Mouse (Mus musculus): ENCODE results near the gene Mrgprd. TPM values are rescaled to one million over a fixed set of nuclear protein-coding genes. Genes with fewer than 3 reads are reported as not detected.

Gene Mrgprd
- total and polyA plus RNA-seq, 3 experiments = not detected

- H3K9ac ChIP-seq (ENCODE audit: insufficient read depth, low read depth) = no peak overlapping the region
- H3K4me2 ChIP-seq (ENCODE audit: insufficient read depth, low read depth, poor library complexity, severe bottlenecking) = no peak overlapping the region
- no peak overlapping the region for H3K27ac ChIP-seq (ENCODE audit: insufficient read depth, low read depth)
- TF ChIP-seq MAFK (IDR thresholded peaks at IDR 0.05; ENCODE audit: insufficient replicate concordance, low read length) (no peak), GABPA (IDR thresholded peaks at IDR 0.05; ENCODE audit: insufficient replicate concordance, low read depth, low read length) (no peak), BHLHE40 (IDR thresholded peaks at IDR 0.05; ENCODE audit: low read depth, low read length) (no peak), ELF1 (IDR thresholded peaks at IDR 0.05; ENCODE audit: low read depth, low read length) (no peak), ZMIZ1 (IDR thresholded peaks at IDR 0.05; ENCODE audit: low read depth, low read length) (no peak), SIN3A (IDR thresholded peaks at IDR 0.05; ENCODE audit: low read length) (no peak), TBP (conservative IDR thresholded peaks at IDR 0.05; ENCODE audit: low read depth, low read length) (no peak), ZNF384 (IDR thresholded peaks at IDR 0.05; ENCODE audit: low read depth, low read length) (no peak), HCFC1 (IDR thresholded peaks at IDR 0.05; ENCODE audit: low read depth, low read length) (no peak), CHD2 (IDR thresholded peaks at IDR 0.05; ENCODE audit: low read length) (no peak), MEF2A (IDR thresholded peaks at IDR 0.05; ENCODE audit: borderline replicate concordance, low read depth, low read length) (no peak), MAZ (IDR thresholded peaks at IDR 0.05; ENCODE audit: low read depth, low read length) (no peak), JUND (conservative IDR thresholded peaks at IDR 0.05; ENCODE audit: low read depth, low read length) (no peak), MAX (IDR thresholded peaks at IDR 0.05; ENCODE audit: low read length) (no peak), SMC3 (IDR thresholded peaks at IDR 0.05; ENCODE audit: low read depth, low read length) (no peak), ZC3H11A (IDR thresholded peaks at IDR 0.05; ENCODE audit: low read depth, low read length) (no peak)
- H3K9me3 ChIP-seq (replicated peaks; ENCODE audit: low read length) = no peaks in the 10 kb centered on the region
- no peaks in the 10 kb centered on the region for H3K27me3 ChIP-seq (replicated peaks)
- no peaks in the 10 kb centered on the region for H3K79me2 ChIP-seq (replicated peaks; ENCODE audit: control insufficient read depth, extremely low read depth, insufficient read depth, poor library complexity, severe bottlenecking)
- H3K4me3 ChIP-seq (replicated peaks in 1 of 3; ENCODE audit: low read depth in 2 of 3, low read length in 2 of 3, poor library complexity in 1 of 3) = no peak overlapping the region
- peaks cover 7 to 27% of the 10 kb centered on the region in 2 experiments for H3K4me1 ChIP-seq (ENCODE audit: control insufficient read depth in 1 of 2, insufficient read depth in 2 of 2)
- DNase-seq (ENCODE audit: extremely low read depth) = no peak
- in situ Hi-C loops (cut with MboI; ENCODE audit: low pct_ligation_motif_present, low pct_unique_long_range_greater_than_20kb, low sequenced_read_pairs) (no loop called here), dilution Hi-C loops (cut with MboI; ENCODE audit: extremely low pct_ligation_motif_present, extremely low pct_unique_long_range_greater_than_20kb, low sequenced_read_pairs) (no loop called here)
- H3K36me3 ChIP-seq (replicated peaks in 1 of 2; ENCODE audit: control insufficient read depth in 1 of 2, insufficient read depth in 1 of 2, low read length in 1 of 2) = peaks cover 34 to 45% of the 10 kb centered on the region in 2 experiments
Measured at GRCm38 (mm10) chr7:145281396-145281795, 33.2 kb upstream of the Mrgprd start.

- H3K27ac ChIP-seq (ENCODE audit: insufficient read depth, low read depth) = no peak overlapping the region
- H3K79me2 ChIP-seq (replicated peaks; ENCODE audit: control insufficient read depth, extremely low read depth, insufficient read depth, poor library complexity, severe bottlenecking) = no peaks in the 10 kb centered on the region
- H3K27me3 ChIP-seq (replicated peaks) = peaks cover 6% of the 10 kb centered on the region
- TF ChIP-seq MAZ (IDR thresholded peaks at IDR 0.05; ENCODE audit: low read depth, low read length) = no peak
- no peak for TF ChIP-seq HCFC1 (IDR thresholded peaks at IDR 0.05; ENCODE audit: low read depth, low read length)
- no peak for TF ChIP-seq MAX (IDR thresholded peaks at IDR 0.05; ENCODE audit: low read length)
- TF ChIP-seq ZNF384 (IDR thresholded peaks at IDR 0.05; ENCODE audit: low read depth, low read length) = no peak
- no peak for TF ChIP-seq CTCF (conservative IDR thresholded peaks at IDR 0.05 in 1 of 2, IDR thresholded peaks at IDR 0.05 in 1 of 2; ENCODE audit: low read depth in 2 of 2, low read length in 2 of 2)
- TF ChIP-seq GABPA (IDR thresholded peaks at IDR 0.05; ENCODE audit: insufficient replicate concordance, low read depth, low read length) = no peak
- TF ChIP-seq SMC3 (IDR thresholded peaks at IDR 0.05; ENCODE audit: low read depth, low read length) = no peak
- TF ChIP-seq SIN3A (IDR thresholded peaks at IDR 0.05; ENCODE audit: low read length) = no peak
- TF ChIP-seq ELF1 (IDR thresholded peaks at IDR 0.05; ENCODE audit: low read depth, low read length) = no peak
- no peak for TF ChIP-seq CHD2 (IDR thresholded peaks at IDR 0.05; ENCODE audit: low read length)
- no peak for TF ChIP-seq EP300 (IDR thresholded peaks at IDR 0.05; ENCODE audit: low read length)
- TF ChIP-seq POLR2AphosphoS2 (IDR thresholded peaks at IDR 0.05; ENCODE audit: low read depth, low read length) = no peak
- no peak for TF ChIP-seq PAX5 (IDR thresholded peaks at IDR 0.05; ENCODE audit: low read length)
- no peak for TF ChIP-seq USF1 (IDR thresholded peaks at IDR 0.05; ENCODE audit: low read depth, low read length)
- no peak for TF ChIP-seq MEF2A (IDR thresholded peaks at IDR 0.05; ENCODE audit: borderline replicate concordance, low read depth, low read length)
- TF ChIP-seq RCOR1 (conservative IDR thresholded peaks at IDR 0.05; ENCODE audit: low read depth, low read length) = no peak
- peak overlapping the region; percentile 87 for H3K9ac ChIP-seq (ENCODE audit: insufficient read depth, low read depth)
- DNase-seq (ENCODE audit: extremely low read depth) = no peak
- in situ Hi-C loops (cut with MboI; ENCODE audit: low pct_ligation_motif_present, low pct_unique_long_range_greater_than_20kb, low sequenced_read_pairs) (no loop called here), dilution Hi-C loops (cut with MboI; ENCODE audit: extremely low pct_ligation_motif_present, extremely low pct_unique_long_range_greater_than_20kb, low sequenced_read_pairs) (no loop called here)
- H3K4me1 ChIP-seq (ENCODE audit: control insufficient read depth in 1 of 2, insufficient read depth in 2 of 2) = peaks cover 7 to 31% of the 10 kb centered on the region in 2 experiments
- peak overlapping the region; percentile 84 for H3K4me2 ChIP-seq (ENCODE audit: insufficient read depth, low read depth, poor library complexity, severe bottlenecking)
- peaks cover 22 to 30% of the 10 kb centered on the region in 2 experiments for H3K36me3 ChIP-seq (replicated peaks in 1 of 2; ENCODE audit: control insufficient read depth in 1 of 2, insufficient read depth in 1 of 2, low read length in 1 of 2)
- peak overlapping the region; percentile 72 to 94 (median 82) for H3K4me3 ChIP-seq (replicated peaks in 1 of 3; ENCODE audit: low read depth in 2 of 3, low read length in 2 of 3, poor library complexity in 1 of 3)
- H3K9me3 ChIP-seq (replicated peaks; ENCODE audit: low read length) = no peaks in the 10 kb centered on the region
Measured at GRCm38 (mm10) chr7:145283041-145283440, 31.6 kb upstream of the Mrgprd start.
